Mouse (Mus musculus) kidney, embryonic 14.5 days (tissue): ENCODE results near the gene Cirbp. TPM values are rescaled to one million over a fixed set of nuclear protein-coding genes. Genes with fewer than 3 reads are reported as not detected.

Experiments used
- ATAC-seq: fragments of 200-750 bp; cut with Nextera tagmentation; 2 replicates; pipeline ENCODE4 v1.8.0; 2017; ENCODE audit warnings: moderate number of reproducible peaks, mild to moderate bottlenecking, moderate TSS enrichment, moderate library complexity; ENCODE audit not compliant: low FRiP score, low TSS enrichment
- H3K27ac ChIP-seq: fragments of 300-500 bp; sonication (generic); 2 replicates; pipeline ENCODE4 v1.5.1; 2014; ENCODE audit warnings: low read depth, mild to moderate bottlenecking, low read length, moderate library complexity, mixed read lengths
- H3K27me3 ChIP-seq: fragments of 300-500 bp; sonication (generic); 2 replicates; pipeline ENCODE4 v1.6.1; 2014; ENCODE audit warnings: mild to moderate bottlenecking, low read length; ENCODE audit not compliant: control insufficient read depth, insufficient read depth
- H3K36me3 ChIP-seq: fragments of 300-500 bp; sonication (generic); 2 replicates; pipeline ENCODE4 v1.6.1; 2014; ENCODE audit warnings: low read length, mixed read lengths; ENCODE audit not compliant: control insufficient read depth, insufficient read depth
- H3K4me1 ChIP-seq: fragments of 300-500 bp; sonication (generic); 2 replicates; pipeline ENCODE4 v1.6.1; 2014; ENCODE audit warnings: low read length, mixed read lengths; ENCODE audit not compliant: control insufficient read depth, insufficient read depth
- H3K4me2 ChIP-seq: fragments of 300-500 bp; sonication (generic); replicated peaks from 2 replicates; pipeline ENCODE4 v1.6.1; 2014; ENCODE audit warnings: low read depth, mild to moderate bottlenecking, low read length
- H3K4me3 ChIP-seq: fragments of 300-500 bp; sonication (generic); 2 replicates; pipeline ENCODE4 v1.5.1; 2014; ENCODE audit warnings: mild to moderate bottlenecking, low read length
- H3K9ac ChIP-seq: fragments of 300-500 bp; sonication (generic); 2 replicates; pipeline ENCODE4 v1.6.1; 2014; ENCODE audit warnings: low read depth, mild to moderate bottlenecking, low read length, moderate library complexity
- H3K9me3 ChIP-seq: fragments of 300-500 bp; sonication (generic); 2 replicates; pipeline ENCODE4 v1.6.1; 2016; ENCODE audit warnings: low read length; ENCODE audit not compliant: control insufficient read depth
- WGBS: fragments of 180-500 bp; shearing (Covaris S2); extraction: QIAGEN DNeasy Blood & Tissue Kit; methylation state at CpG from one replicate; pipeline ENCODE4 v1.1.7; 2014; 5-methylcytosine and 5-hydroxymethylcytosine counted together
- polyA plus RNA-seq: library from polyadenylated mRNA; unstranded; fragments of >200 nt; fragmentation: Nextera tagmentation; extraction: Ambion mirVana; gene quantifications from 2 replicates; pipeline ENCODE4 v1.2.1, GENCODE M21; 2014

The Cirbp gene
- polyA plus RNA-seq, 1 experiment from 2014 or later: 80.0 TPM

DNA sequence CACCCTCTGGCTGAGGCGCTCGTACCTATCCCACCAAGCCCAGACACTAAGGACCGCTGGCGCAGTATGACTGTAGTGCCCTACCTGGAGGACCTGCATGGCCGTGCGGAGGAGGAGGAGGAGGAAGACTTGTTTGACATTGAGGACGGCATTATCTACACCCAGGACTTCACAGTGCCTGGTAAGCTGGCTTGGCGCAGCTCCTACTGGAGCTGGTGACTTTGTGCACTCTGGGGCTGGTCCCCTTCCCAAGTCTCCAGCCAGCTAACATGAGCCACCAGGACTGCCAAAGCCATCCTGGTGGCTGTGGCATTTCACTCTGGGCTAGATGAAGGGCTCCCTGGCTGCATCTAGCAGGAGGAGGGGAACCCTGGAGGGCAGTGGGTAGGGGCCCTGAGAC lies 37.9 kb upstream of the Cirbp start:
- Histone ChIP-seq H3K4me2 (no peak overlapping the region), H3K9ac (no peak overlapping the region), H3K36me3 (peaks cover 83% of the 10 kb centered on the region), H3K4me3 (no peak overlapping the region), H3K27me3 (no peaks in the 10 kb centered on the region), H3K27ac (no peak overlapping the region), H3K9me3 (no peaks in the 10 kb centered on the region), H3K4me1 (peaks cover 21% of the 10 kb centered on the region)
- WGBS: 94% methylated on average over 8 of the region's 8 CpGs
- no peak for ATAC-seq

DNA sequence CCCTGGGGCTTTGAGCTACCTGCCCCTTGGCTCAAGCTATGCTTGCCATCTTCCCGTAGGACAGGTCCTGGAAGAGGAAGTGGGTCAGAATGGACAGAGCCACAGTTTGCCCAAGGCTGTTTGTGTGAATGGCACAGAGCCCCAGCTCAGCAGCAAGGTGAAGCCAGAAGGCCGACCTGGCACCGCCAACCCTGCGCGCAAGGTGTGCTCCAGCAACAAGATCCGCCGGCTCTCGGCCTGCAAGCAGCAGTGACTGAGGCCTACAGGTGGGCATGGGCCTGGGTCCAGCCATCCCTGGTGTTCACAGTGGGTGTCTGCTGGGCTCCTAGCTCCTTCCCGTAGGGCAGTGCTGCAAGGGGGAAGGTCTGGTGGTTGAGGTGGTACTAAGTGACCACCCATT lies 35.9 kb upstream of the Cirbp start:
- no peak overlapping the region for H3K9ac ChIP-seq
- no peak for ATAC-seq
- no peak overlapping the region for H3K27ac ChIP-seq
- no peak overlapping the region for H3K4me2 ChIP-seq
- 93% methylated on average over 9 of the region's 9 CpGs for WGBS
- peaks cover 21% of the 10 kb centered on the region for H3K4me1 ChIP-seq
- H3K27me3 ChIP-seq: no peaks in the 10 kb centered on the region
- H3K36me3 ChIP-seq: peaks cover 77% of the 10 kb centered on the region
- no peak overlapping the region for H3K4me3 ChIP-seq
- no peaks in the 10 kb centered on the region for H3K9me3 ChIP-seq

DNA sequence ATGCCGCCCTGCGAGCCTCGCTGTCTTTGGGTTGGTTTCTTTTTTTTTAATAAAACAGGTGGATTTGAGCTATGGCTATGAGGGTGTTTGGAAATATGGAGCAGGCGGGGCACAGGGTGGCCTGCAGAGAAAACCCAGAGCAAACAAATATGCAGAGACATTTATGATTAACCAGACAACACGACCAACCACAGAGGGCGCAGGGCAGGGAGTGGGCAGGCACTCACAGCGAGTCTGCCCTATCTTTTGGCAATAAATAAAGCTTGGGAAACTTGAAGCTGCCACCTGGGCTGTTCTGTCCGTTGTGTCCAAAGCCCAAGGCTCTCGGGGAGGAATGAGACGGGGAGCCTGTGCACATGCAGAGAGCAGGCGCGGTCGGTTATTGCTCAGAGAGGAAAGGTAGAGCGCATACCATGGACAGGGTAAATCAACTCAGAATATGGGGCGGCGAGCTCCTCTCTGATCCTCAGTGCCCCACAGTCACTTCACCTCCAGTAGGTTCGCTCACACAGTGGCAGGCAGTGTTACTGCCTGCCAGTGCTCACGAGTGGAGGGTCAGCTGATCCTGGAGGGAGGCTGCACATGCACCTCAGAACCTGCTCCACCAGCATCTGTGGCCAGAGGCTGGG lies 35.3 kb upstream of the Cirbp start:
- 76% methylated on average over 18 of the region's 18 CpGs for WGBS
- Histone ChIP-seq H3K4me2 (no peak overlapping the region), H3K9me3 (no peaks in the 10 kb centered on the region), H3K4me3 (no peak overlapping the region), H3K27me3 (no peaks in the 10 kb centered on the region), H3K9ac (no peak overlapping the region), H3K27ac (no peak overlapping the region), H3K36me3 (peaks cover 70% of the 10 kb centered on the region), H3K4me1 (peaks cover 21% of the 10 kb centered on the region)
- no peak for ATAC-seq

DNA sequence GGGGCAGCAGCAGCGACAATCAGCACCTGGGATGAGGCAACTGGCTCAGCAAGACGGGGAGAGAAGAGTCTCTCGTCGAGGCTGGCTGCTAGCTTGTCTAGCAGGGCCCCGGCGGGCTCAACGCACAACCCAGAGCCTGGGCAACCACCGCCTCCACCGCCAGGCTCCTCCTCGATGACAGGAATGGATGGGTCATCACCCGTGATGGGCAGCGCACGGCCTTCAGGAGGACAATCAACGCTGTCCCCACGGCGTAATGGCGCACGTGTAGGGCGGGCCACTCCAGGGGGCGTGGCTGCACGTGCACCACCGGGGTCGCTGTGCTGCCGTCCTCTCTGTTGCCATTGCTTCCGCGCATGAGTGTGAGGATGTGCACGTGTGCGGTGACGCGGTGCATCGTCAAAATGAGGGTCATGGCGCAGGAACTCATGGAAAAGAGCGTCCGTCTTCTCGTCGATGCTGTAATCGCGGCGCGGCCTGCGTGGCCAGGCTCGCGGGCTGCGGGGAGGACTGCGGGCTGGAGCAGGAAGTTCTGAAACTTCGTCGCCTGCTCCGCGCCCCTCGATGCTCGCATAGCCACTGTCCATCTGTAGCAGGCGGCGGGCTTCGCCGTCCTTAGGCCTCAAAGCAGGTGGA lies 34.4 kb upstream of the Cirbp start:
- WGBS: 10% methylated on average over 52 of the region's 55 CpGs
- Histone ChIP-seq H3K4me1 (peaks cover 21% of the 10 kb centered on the region), H3K4me2 (peak overlapping the region; percentile 39), H3K4me3 (no peak overlapping the region), H3K36me3 (peaks cover 61% of the 10 kb centered on the region), H3K9ac (peak overlapping the region; percentile 42; the same call in 1 of the 2 replicates), H3K27me3 (peaks cover 7% of the 10 kb centered on the region), H3K27ac (no peak overlapping the region), H3K9me3 (no peaks in the 10 kb centered on the region)
- ATAC-seq: peak; percentile 56

DNA sequence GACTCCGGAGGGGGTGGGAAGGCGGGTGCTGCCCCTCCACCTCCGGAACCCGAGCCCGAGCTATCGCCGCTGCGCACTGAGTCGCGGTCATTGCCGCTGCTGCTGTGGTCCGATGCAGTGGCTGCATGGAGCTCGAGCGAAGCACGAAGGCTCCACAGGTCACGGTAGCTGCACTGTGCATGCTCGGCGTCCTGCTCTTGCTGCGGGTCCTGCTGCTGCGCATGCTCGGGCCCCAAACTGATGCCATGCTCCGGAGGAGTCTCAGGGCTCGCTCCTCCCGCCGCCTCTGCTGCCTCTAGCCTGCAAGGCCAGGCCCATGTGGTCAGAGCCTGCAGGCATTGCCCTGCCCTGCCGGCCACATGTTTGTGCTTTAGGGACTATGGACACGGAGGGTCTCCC lies 33.8 kb upstream of the Cirbp start:
- ATAC-seq: peak; percentile 25; the same call in 1 of the 2 replicates
- WGBS: 24% methylated on average over 27 of the region's 27 CpGs
- Histone ChIP-seq H3K4me2 (peak overlapping the region; percentile 39), H3K9ac (peak overlapping the region; percentile 42; the same call in 1 of the 2 replicates), H3K4me1 (peaks cover 27% of the 10 kb centered on the region), H3K27ac (no peak overlapping the region), H3K27me3 (peaks cover 12% of the 10 kb centered on the region), H3K4me3 (no peak overlapping the region), H3K9me3 (no peaks in the 10 kb centered on the region), H3K36me3 (peaks cover 56% of the 10 kb centered on the region)

DNA sequence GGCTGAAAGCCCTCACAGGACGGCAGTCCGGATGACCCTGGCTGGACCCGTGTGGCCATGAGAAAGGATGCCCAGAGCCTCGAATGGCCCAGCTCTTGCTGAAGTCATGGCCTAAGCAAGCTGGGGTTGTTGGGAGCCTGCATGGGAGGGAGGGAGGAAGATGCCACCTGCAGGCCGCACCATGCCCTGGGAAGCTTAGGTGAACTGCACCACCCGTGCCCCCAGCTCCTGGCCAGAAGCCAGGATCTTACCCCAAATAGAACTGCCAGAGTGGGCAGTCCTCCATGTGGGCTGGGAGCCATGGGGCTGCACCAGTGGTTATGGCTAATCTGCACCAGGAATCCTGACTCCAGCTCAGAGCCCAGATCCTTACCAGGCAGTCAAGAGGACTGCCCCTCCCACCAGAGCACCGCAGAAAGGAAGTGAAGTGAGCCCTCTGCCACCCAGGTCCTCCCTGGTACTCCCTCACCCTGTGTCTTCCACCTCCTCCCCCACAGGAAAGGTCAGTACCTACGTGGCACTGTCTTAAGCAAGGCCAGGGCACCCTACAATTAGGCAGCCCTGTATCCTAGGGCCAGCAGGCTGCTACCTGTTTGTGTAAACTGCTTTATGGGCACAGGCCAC lies 32.4 kb upstream of the Cirbp start:
- WGBS: 76% methylated on average over 8 of the region's 8 CpGs
- H3K4me1 ChIP-seq: peaks cover 41% of the 10 kb centered on the region
- ATAC-seq: no peak
- H3K9me3 ChIP-seq: no peaks in the 10 kb centered on the region
- H3K4me2 ChIP-seq: no peak overlapping the region
- H3K9ac ChIP-seq: no peak overlapping the region
- H3K27ac ChIP-seq: no peak overlapping the region
- H3K4me3 ChIP-seq: no peak overlapping the region
- H3K27me3 ChIP-seq: peaks cover 23% of the 10 kb centered on the region
- H3K36me3 ChIP-seq: peaks cover 42% of the 10 kb centered on the region

DNA sequence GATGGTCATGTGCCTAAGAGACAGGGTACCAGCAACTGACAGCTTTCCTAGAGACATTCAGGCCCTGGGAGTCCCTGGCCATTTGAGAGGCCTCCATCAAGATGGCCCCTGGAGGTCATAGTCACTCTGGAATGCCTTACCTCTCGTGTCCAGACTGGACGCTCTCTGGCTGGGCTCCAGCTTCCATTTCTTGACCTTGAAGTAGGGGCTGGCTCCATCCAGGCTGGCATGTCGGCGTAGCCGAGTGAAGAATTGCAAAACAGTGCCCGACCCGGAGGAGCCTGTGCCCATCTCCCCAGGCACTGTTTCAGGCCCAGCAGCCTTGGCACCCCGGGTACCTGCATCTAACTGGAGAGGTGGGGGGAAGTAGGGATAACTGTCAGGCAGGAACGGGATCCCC lies 31.4 kb upstream of the Cirbp start:
- 85% methylated on average over 9 of the region's 9 CpGs for WGBS
- peaks cover 32% of the 10 kb centered on the region for H3K36me3 ChIP-seq
- no peak overlapping the region for H3K9ac ChIP-seq
- ATAC-seq: no peak
- no peak overlapping the region for H3K4me2 ChIP-seq
- H3K27me3 ChIP-seq: peaks cover 23% of the 10 kb centered on the region
- no peak overlapping the region for H3K4me3 ChIP-seq
- H3K27ac ChIP-seq: no peak overlapping the region
- no peaks in the 10 kb centered on the region for H3K9me3 ChIP-seq
- H3K4me1 ChIP-seq: peaks cover 48% of the 10 kb centered on the region

DNA sequence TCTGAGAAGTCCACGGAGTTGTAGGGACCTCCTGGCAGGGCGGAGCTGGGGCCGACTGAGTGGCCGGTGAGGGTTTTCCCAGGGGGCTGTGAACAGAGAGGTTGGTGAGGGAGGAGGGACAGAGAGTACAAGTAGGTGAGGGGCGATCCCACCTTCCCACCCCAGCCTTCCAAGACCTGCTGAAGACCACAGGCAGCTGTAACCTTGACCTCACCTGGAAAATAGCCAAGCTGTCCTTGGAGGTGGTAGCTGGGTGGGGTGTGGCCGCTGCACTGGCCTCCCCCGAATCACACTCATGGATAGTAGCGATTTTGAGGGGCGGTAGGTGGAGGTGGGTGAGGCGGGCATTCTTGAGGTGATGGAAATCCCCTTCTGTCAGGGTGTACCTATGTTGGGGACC lies 30.6 kb upstream of the Cirbp start:
- Histone ChIP-seq H3K9me3 (no peaks in the 10 kb centered on the region), H3K4me3 (no peak overlapping the region), H3K4me2 (no peak overlapping the region), H3K36me3 (peaks cover 24% of the 10 kb centered on the region), H3K27me3 (peaks cover 23% of the 10 kb centered on the region), H3K9ac (no peak overlapping the region), H3K27ac (no peak overlapping the region), H3K4me1 (peaks cover 45% of the 10 kb centered on the region)
- 82% methylated on average over 10 of the region's 10 CpGs for WGBS
- ATAC-seq: no peak

DNA sequence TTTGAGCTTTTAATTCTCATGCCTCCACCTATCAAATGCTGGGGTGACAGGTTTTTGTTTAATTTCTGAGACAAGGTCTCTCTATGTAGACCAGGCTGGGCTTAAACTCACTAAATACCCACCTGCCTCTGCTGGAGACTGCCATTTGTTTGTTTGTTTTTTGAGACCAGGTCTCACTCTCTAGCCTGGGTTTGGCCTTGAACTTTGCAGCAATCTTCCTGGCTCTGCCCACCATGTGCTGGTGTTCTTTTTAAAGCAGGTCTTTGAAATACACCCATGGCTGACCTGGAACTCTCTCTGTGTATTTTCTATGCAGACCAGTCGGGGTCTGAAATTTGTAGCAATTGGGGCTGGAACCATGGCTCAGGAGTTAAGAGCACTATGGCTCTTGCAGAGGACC lies 30.1 kb upstream of the Cirbp start:
- H3K4me1 ChIP-seq: peaks cover 40% of the 10 kb centered on the region
- H3K27me3 ChIP-seq: peaks cover 23% of the 10 kb centered on the region
- no peak for ATAC-seq
- H3K27ac ChIP-seq: no peak overlapping the region
- no peak overlapping the region for H3K4me3 ChIP-seq
- peaks cover 20% of the 10 kb centered on the region for H3K36me3 ChIP-seq
- 90% methylated on average over 1 of the region's 1 CpGs for WGBS
- no peak overlapping the region for H3K9ac ChIP-seq
- H3K4me2 ChIP-seq: no peak overlapping the region
- H3K9me3 ChIP-seq: no peaks in the 10 kb centered on the region
